Mouse (Mus musculus) layer of hippocampus, adult 18-20 months (tissue): ENCODE results near the gene Itch. TPM values are rescaled to one million over a fixed set of nuclear protein-coding genes. Genes with fewer than 3 reads are reported as not detected.
A peak's percentile ranks its signal among the peaks of the same experiment; 100 is the strongest.
"Not testable (repeated sequence)": the region's sequence is repeated elsewhere in the genome, so short reads cannot be mapped to it uniquely, and the experiment has no call there.

Source experiments
- DNase-seq, 2 experiments: peaks; one replicate each; pipeline ENCODE4 v3.0.0; 2022; ENCODE audit warnings: low spot score in 2 of 2
- long read RNA-seq: library from polyadenylated mRNA; stranded (forward); transcript quantifications from one replicate; pipeline ENCODE4 v2.0.0, GENCODE M21; 2021
- total RNA-seq, 2 experiments: library from RNA; stranded (reverse); gene quantifications; 2 replicates each; pipeline ENCODE4 v1.2.3; 2021

Gene Itch
- total RNA-seq = 10 to 100 TPM; 57.7 to 57.9 TPM
- long read RNA-seq, full-length matches to known transcripts = 36 of 54 reads
- long read RNA-seq, partial matches to known transcripts = 8 of 54 reads
- long read RNA-seq, other reads (novel, unspliced or antisense) = 10 of 54 reads

DNA sequence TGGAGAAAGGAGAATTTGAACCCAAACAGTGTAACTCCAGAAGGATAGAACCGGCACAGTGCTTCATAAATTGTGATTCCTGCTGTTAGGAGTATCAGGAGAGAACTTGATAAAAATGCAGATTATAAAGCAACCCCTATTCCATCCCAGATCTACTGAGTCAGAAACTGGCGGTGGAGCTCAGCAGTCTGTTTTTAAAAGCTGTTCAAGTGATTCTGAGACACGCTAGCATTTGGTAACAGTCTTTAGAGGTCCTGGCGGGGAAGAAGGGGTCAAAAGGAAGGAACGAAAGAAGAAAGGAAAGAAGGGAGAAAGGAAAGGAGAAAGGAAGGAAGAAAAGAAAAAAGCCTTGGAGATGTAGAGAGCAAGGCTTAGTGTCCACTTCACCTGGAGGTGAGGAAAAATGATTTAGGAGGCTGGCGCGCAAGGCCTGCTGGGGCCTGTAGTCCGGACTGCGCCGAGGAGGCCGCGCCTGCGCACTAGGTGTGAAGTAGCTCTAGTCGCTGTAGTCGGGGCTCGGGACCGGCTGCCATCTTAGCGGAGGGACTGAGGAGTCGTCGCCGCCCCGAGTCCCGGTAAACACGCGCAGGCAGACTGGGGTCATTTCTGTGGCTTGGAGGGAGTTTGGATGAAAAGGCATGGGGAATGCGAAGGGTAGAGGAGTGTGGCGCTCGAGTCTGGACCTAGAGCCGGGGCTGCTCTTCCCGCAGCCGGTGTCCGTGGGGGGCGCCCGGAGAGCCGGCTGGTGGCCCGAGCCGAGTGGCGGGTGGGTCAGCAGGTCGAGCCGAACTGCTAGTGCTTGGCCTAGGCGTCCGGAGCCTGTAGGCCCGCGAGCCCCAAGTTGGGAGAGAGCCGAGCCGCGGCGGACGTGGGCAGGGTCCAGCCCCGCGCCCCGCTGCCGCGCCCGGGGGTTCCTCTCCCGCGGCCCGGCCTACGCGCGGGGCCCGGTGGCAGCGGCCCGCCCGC, at the start of gene Itch:
TSS of gene Itch (plus strand) at position 499 of the 966 bp plus-strand sequence.
- DNase-seq = peak; percentile 89 to 93

- no peak for DNase-seq
Observed at GRCm38 (mm10) chr2:155084546-155084945, 48.8 kb upstream of the Itch start.

- no peak for DNase-seq
Observed at GRCm38 (mm10) chr2:155086328-155086727, 47.0 kb upstream of the Itch start.

DNA sequence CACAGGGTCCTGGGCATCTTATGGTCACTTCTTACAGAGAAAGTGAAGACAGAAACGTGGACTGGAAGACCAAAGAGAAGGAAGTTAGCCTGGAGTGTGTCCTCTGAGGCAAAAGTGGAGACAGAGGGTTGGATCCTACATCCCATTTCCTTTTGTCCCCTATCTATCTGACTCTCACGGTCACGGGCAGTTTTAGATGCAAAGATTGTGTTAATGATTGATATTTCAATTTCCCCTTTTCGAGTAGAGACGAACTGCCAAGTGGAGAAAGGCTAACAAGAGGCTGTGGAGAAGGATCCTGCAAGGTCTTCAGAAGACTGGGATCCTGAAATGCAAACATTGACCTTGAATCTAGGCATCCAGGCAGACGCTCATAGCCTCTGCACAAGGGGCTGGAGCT, 45.0 kb upstream of the Itch start:
- no peak for DNase-seq

GRCm38 (mm10) chr2:155090909-155091742, 42.2 kb upstream of the Itch start:
- DNase-seq = no peak

GRCm38 (mm10) chr2:155091743-155092075, 41.6 kb upstream of the Itch start:
- no peak for DNase-seq

DNA sequence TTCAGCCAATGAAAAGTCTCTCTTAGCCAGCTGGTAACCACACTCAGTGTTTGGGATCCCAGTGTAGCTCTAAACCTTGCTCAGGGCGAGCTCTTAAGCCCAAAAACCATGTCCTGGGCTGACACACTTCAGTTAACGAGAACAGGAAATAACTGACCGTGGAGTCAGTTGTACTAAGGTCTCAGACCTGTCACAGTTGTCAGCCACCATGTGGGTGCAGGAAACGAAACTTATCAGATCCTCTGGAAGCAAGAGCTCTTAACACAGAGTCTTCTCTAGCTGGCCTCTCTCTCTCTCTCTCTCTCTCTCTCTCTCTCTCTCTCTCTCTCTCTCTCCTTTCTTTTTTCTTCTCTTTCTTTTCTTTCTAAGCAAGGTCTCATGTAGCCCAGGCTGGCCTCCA, 39.9 kb upstream of the Itch start:
- DNase-seq = no peak

- peak in 1 of 2 experiments; percentile 32 for DNase-seq
Observed at GRCm38 (mm10) chr2:155098720-155099380, 34.5 kb upstream of the Itch start.

GRCm38 (mm10) chr2:155099421-155099820, 33.9 kb upstream of the Itch start:
- peak; percentile 10 to 54 for DNase-seq

- DNase-seq = no peak
Observed at GRCm38 (mm10) chr2:155099994-155100795, 33.1 kb upstream of the Itch start.

GRCm38 (mm10) chr2:155100796-155101259, 32.5 kb upstream of the Itch start:
- DNase-seq = no peak

- DNase-seq = no peak
Observed at GRCm38 (mm10) chr2:155101761-155102181, 31.5 kb upstream of the Itch start.

- DNase-seq = no peak
Observed at GRCm38 (mm10) chr2:155103607-155104006, 29.7 kb upstream of the Itch start.

DNA sequence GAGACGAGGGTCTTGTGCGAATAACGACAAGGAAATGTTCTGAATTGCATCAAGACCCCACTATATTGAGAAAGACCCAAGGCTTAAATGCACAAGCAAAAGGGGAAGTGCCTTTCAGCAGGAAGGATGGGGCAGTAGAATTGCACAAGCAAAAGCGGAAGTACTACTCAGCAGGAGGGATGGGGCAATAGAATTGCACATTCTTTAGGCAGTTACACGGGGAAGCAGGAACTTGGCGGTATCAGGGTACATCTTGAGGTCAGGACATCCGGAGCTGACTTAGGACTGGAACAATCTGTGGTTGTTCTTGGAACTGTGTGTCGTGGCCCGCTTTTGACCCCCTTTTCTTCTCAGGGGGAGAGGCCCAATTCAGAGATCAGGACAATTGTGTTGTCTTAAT, 26.0 kb upstream of the Itch start:
- DNase-seq = not testable (repeated sequence)

DNA sequence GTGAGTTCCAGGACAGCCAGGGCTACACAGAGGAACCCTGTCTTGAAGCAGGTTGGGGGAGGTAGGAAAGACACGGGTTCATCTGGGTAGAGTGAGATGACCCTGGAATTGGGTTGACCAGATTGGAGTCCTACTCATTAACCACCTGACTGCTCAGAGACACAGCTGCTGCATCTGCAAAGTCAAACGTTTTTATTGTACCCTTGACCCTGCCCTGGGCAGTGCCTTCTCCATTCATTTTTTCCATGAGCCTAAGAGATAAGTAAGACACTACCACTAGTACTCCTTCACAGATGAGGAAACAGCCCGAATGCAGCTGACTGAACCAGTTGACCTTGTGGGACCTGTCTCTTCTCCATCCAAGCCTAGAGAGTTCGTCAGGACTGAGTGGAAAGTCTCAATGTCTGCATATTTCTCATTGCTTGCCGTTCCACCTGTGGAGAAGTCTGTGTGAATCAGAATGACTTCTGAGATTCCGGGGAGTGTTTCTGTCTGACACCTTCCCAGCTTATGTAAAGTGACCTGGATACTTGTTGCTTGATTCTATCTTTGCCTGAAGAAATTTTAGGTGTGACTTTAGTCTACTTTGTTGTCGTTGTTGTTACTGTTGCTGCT, 18.0 kb upstream of the Itch start:
- no peak for DNase-seq

DNA sequence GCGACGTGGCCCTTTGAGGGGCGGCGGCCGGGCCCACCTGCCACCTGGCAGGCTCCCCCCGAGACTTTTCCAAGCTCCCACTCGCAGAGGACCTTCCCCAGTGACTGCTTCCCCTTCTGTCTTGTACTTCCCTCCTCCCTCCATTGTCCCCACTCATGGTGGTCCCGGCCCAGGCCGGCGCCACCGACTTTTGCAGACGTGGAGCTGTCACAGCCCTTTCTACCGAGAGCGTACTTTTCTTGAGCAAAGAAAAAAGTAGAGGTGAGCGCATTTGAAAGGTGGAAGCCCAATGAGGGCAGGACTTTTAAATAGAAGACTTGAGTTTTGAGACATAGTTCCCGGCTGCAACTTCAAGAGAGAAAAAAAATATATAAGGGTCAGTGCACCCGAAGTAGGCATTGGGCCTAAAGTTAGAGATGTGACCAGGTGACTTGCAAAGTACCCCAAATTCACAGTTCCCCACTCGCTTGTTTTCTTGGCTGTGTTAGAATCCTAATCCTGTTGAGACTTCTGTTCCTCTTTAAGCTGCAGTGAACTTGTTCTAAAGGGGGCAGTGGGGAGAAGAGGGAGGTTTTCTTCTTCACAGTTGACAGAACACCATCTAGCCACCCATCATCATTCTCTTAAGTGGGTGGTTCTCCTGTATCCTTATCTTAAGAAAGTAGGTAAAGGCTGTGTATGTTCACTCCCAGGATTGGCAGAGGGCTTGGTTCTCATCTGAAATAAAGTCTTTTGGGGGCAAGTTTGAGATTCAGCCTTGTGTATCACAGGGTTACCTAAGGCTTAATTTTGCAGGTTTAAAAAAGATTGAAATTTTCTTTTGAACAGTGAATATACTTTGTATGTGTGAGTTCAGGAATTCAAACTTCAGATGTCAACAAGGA, 910 bp downstream of the Itch start:
- DNase-seq = no peak

- no peak for DNase-seq
Observed at GRCm38 (mm10) chr2:155135092-155135491, 1.8 kb downstream of the Itch start.

- DNase-seq = no peak
Observed at GRCm38 (mm10) chr2:155135534-155135933, 2.2 kb downstream of the Itch start.

DNA sequence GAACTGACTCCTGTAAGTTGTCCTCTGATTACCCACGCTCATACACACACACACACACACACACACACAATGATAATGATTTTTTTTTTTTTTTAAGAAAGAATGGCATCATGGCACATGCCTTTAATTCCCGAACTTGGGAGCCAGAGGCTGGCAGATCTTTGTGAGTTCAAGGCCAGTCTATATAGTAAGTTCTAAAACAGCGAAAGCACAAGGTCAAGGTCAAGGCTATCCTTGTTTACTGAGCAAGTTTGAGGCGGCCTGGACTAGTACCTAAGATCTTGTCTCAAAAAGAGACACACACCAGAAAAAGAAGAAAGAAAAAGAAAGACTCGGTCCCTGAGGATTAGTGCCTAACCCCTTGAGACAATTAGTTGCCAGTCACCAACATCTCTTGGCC, 7.7 kb downstream of the Itch start:
- DNase-seq = no peak
